Mouse (Mus musculus) lung, postnatal 10 days (tissue): ENCODE measurements at regions not wholly inside any gene's neighbourhood (a gene's known extent, or its start where the extent isn't known, plus 50 kb on each side); places are given as distances from the start of the nearest gene placed in this dataset.

Experiments
- DNase-seq: peaks from one replicate; pipeline ENCODE4 v3.0.0; 2021

- no peak for DNase-seq
Observed at GRCm38 (mm10) chr12:67471666-67472065, 249.3 kb upstream of the Mdga2 start.

- peak; percentile 11 for DNase-seq
Observed at GRCm38 (mm10) chr12:67471001-67471400, 248.7 kb upstream of the Mdga2 start.

GRCm38 (mm10) chr12:67449109-67449508, 226.8 kb upstream of the Mdga2 start:
- no peak for DNase-seq

GRCm38 (mm10) chr12:67430318-67430950, 208.1 kb upstream of the Mdga2 start:
- DNase-seq = no peak

- no peak for DNase-seq
Observed at GRCm38 (mm10) chr12:67426801-67427200, 204.5 kb upstream of the Mdga2 start.

GRCm38 (mm10) chr12:67399537-67399936, 177.2 kb upstream of the Mdga2 start:
- DNase-seq = no peak

- DNase-seq = no peak
Observed at GRCm38 (mm10) chr12:67374530-67374929, 152.2 kb upstream of the Mdga2 start.

GRCm38 (mm10) chr12:67348551-67348950, 126.2 kb upstream of the Mdga2 start:
- DNase-seq = no peak

GRCm38 (mm10) chr12:67332483-67332998, 110.2 kb upstream of the Mdga2 start:
- no peak for DNase-seq

GRCm38 (mm10) chr12:67326326-67326725, 104.0 kb upstream of the Mdga2 start:
- no peak for DNase-seq

- no peak for DNase-seq
Observed at GRCm38 (mm10) chr12:67325799-67326198, 103.5 kb upstream of the Mdga2 start.

GRCm38 (mm10) chr12:67325335-67325734, 103.0 kb upstream of the Mdga2 start:
- DNase-seq = no peak

- no peak for DNase-seq
Observed at GRCm38 (mm10) chr12:67318687-67319086, 96.3 kb upstream of the Mdga2 start.

- DNase-seq = no peak
Observed at GRCm38 (mm10) chr12:67300245-67300644, 77.9 kb upstream of the Mdga2 start.

GRCm38 (mm10) chr12:67290054-67290453, 67.7 kb upstream of the Mdga2 start:
- DNase-seq = no peak

GRCm38 (mm10) chr12:67272863-67273262, 50.5 kb upstream of the Mdga2 start:
- no peak for DNase-seq

GRCm38 (mm10) chr12:67272329-67272728, 50.0 kb upstream of the Mdga2 start:
- DNase-seq = no peak
